Mouse (Mus musculus) limb, embryonic 14.5 days (tissue): ENCODE data around the gene Neurog3. TPM values are rescaled to one million over a fixed set of nuclear protein-coding genes. Genes with fewer than 3 reads are reported as not detected.

Experiments used
- ATAC-seq: fragments of 200-750 bp; cut with Nextera tagmentation; 2 replicates; pipeline ENCODE4 v1.8.0; 2017; ENCODE audit warnings: low read depth, moderate number of reproducible peaks, moderate TSS enrichment; ENCODE audit not compliant: low FRiP score
- DNase-seq: peaks from one replicate; pipeline ENCODE4 v3.0.0-alpha.2; 2015; ENCODE audit warnings: low spot score
- H3K27ac ChIP-seq: fragments of 300-500 bp; sonication (generic); replicated peaks from 2 replicates; pipeline ENCODE4 v1.5.1; 2014; ENCODE audit warnings: low read depth, mild to moderate bottlenecking, low read length, moderate library complexity, mixed read lengths
- H3K27me3 ChIP-seq: fragments of 300-500 bp; sonication (generic); 2 replicates; pipeline ENCODE4 v1.6.1; 2014; ENCODE audit warnings: low read length, mixed read lengths; ENCODE audit not compliant: control insufficient read depth, insufficient read depth
- H3K36me3 ChIP-seq: fragments of 300-500 bp; sonication (generic); 2 replicates; pipeline ENCODE4 v1.6.1; 2014; ENCODE audit warnings: mild to moderate bottlenecking, low read length, moderate library complexity, mixed read lengths; ENCODE audit not compliant: control insufficient read depth, insufficient read depth
- H3K4me1 ChIP-seq: fragments of 300-500 bp; sonication (generic); 2 replicates; pipeline ENCODE4 v1.6.1; 2014; ENCODE audit warnings: antibody characterized with exemption, low read length, mixed read lengths; ENCODE audit not compliant: control insufficient read depth, insufficient read depth
- H3K4me2 ChIP-seq: fragments of 300-500 bp; sonication (generic); replicated peaks from 2 replicates; pipeline ENCODE4 v1.6.1; 2014; ENCODE audit warnings: low read depth, mild to moderate bottlenecking, low read length, moderate library complexity; ENCODE audit not compliant: severe bottlenecking
- H3K4me3 ChIP-seq: fragments of 300-500 bp; sonication (generic); replicated peaks from 2 replicates; pipeline ENCODE4 v1.5.1; 2014; ENCODE audit warnings: low read length
- H3K9ac ChIP-seq: fragments of 300-500 bp; sonication (generic); 2 replicates; pipeline ENCODE4 v1.6.1; 2014; ENCODE audit warnings: mild to moderate bottlenecking, low read depth, low read length, moderate library complexity; ENCODE audit not compliant: severe bottlenecking
- H3K9me3 ChIP-seq: fragments of 300-500 bp; sonication (generic); 2 replicates; pipeline ENCODE4 v1.6.1; 2016; ENCODE audit warnings: low read length; ENCODE audit not compliant: control insufficient read depth
- POLR2A ChIP-seq: fragments of 200-500 bp; IDR thresholded peaks from 2 replicates; pipeline ENCODE4 v1.8.0; 2012; ENCODE audit warnings: inconsistent platforms, mild to moderate bottlenecking, moderate library complexity, borderline replicate concordance; ENCODE audit not compliant: insufficient read depth, insufficient read length; ENCODE audit errors: extremely low read depth
- WGBS: fragments of 180-500 bp; shearing (Covaris S2); extraction: QIAGEN DNeasy Blood & Tissue Kit; methylation state at CpG from one replicate; pipeline ENCODE4 v1.1.7; 2014; 5-methylcytosine and 5-hydroxymethylcytosine counted together
- polyA plus RNA-seq, 2 experiments: library from polyadenylated mRNA; depleted of rRNA in 1 of 2; stranded (reverse) in 1 of 2; unstranded in 1 of 2; fragments of >200 nt; fragmentation: Nextera tagmentation in 1 of 2; extraction: Ambion mirVana in 1 of 2; gene quantifications; 2 replicates each; pipeline versions ENCODE4 v1.2.1 to v1.2.3; 2012 to 2014

The Neurog3 gene
- polyA plus RNA-seq, 2 experiments: not detected

- no peaks in the 10 kb centered on the region for H3K36me3 ChIP-seq
- DNase-seq (no peak), ATAC-seq (0 out of 2 replicates have a peak, but pooled peaks have one; percentile 4)
- H3K27ac ChIP-seq: no peak overlapping the region
- no peak overlapping the region for H3K4me2 ChIP-seq
- WGBS: 65% methylated on average over 6 of the region's 6 CpGs
- H3K4me1 ChIP-seq: no peaks in the 10 kb centered on the region
- H3K9me3 ChIP-seq: no peaks in the 10 kb centered on the region
- H3K27me3 ChIP-seq: no peaks in the 10 kb centered on the region
- H3K9ac ChIP-seq: no peak overlapping the region
- no peak for TF ChIP-seq POLR2A
- no peak overlapping the region for H3K4me3 ChIP-seq
Measured at GRCm38 (mm10) chr10:62182471-62183014, 49.7 kb downstream of the Neurog3 start.

GRCm38 (mm10) chr10:62183053-62183452 is 50.2 kb downstream of the Neurog3 start:
- H3K9ac ChIP-seq: no peak overlapping the region
- H3K4me2 ChIP-seq: no peak overlapping the region
- DNase-seq: peak; percentile 95
- no peaks in the 10 kb centered on the region for H3K36me3 ChIP-seq
- no peak overlapping the region for H3K27ac ChIP-seq
- no peak overlapping the region for H3K4me3 ChIP-seq
- H3K4me1 ChIP-seq: no peaks in the 10 kb centered on the region
- peak; percentile 63 for ATAC-seq
- WGBS: 1% methylated on average over 10 of the region's 10 CpGs
- peak; percentile 33; the same call in 1 of the 2 replicates for TF ChIP-seq POLR2A
- no peaks in the 10 kb centered on the region for H3K9me3 ChIP-seq
- H3K27me3 ChIP-seq: no peaks in the 10 kb centered on the region

Other genes with a start within 250 kb of the Neurog3 start
- 7.0 and 10.2 TPM in 2 replicates for gene Col13a1, start 154.0 kb upstream of the Neurog3 start, polyA plus RNA-seq (2012; rRNA removed)
- 5.5 and 6.4 TPM in 2 replicates for gene Col13a1, start 154.0 kb upstream of the Neurog3 start, polyA plus RNA-seq (2014; fragmentation: Nextera tagmentation; extraction: Ambion mirVana)
- 8.4 and 8.5 TPM in 2 replicates for gene Fam241b, start 10.8 kb downstream of the Neurog3 start, polyA plus RNA-seq (2012; rRNA removed)
- 5.0 and 5.4 TPM in 2 replicates for gene Fam241b, start 10.8 kb downstream of the Neurog3 start, polyA plus RNA-seq (2014; fragmentation: Nextera tagmentation; extraction: Ambion mirVana)
- 12.3 and 14.4 TPM in 2 replicates for gene Tspan15, start 98.2 kb downstream of the Neurog3 start, polyA plus RNA-seq (2012; rRNA removed)
- 7.3 and 7.7 TPM in 2 replicates for gene Tspan15, start 98.2 kb downstream of the Neurog3 start, polyA plus RNA-seq (2014; fragmentation: Nextera tagmentation; extraction: Ambion mirVana)
- gene Tacr2, start 119.3 kb downstream of the Neurog3 start, polyA plus RNA-seq (2012; rRNA removed): 0.03 TPM in 1 of 2 replicates, not detected in the other
- not detected in 2 replicates for gene Tacr2, start 119.3 kb downstream of the Neurog3 start, polyA plus RNA-seq (2014; fragmentation: Nextera tagmentation; extraction: Ambion mirVana)
- gene Hk1, start 246.8 kb downstream of the Neurog3 start, polyA plus RNA-seq (2012; rRNA removed): 30.7 and 32.1 TPM in 2 replicates
- gene Hk1, start 246.8 kb downstream of the Neurog3 start, polyA plus RNA-seq (2014; fragmentation: Nextera tagmentation; extraction: Ambion mirVana): 29.2 and 29.3 TPM in 2 replicates